Mouse (Mus musculus): Measurements from ENCODE around the gene Plekha7.

- TF ChIP-seq CTCF (IDR thresholded peaks at IDR 0.05; ENCODE audit: control insufficient read depth, insufficient read depth, insufficient read length) (no peak), MYOG (IDR thresholded peaks at IDR 0.05; ENCODE audit: control insufficient read depth, extremely low read depth, insufficient read length) (no peak)
These were observed 25.4 kb downstream of the Plekha7 start for GRCm38 (mm10) chr7:116282755-116283154.
